Mouse (Mus musculus) heart, embryonic 14.5 days (tissue): ENCODE measurements around the gene Coa5. TPM values are rescaled to one million over a fixed set of nuclear protein-coding genes. Genes with fewer than 3 reads are reported as not detected.
A peak's percentile ranks its signal among the peaks of the same experiment; 100 is the strongest.

Experiments used
- ATAC-seq: fragments of 200-750 bp; cut with Nextera tagmentation; 2 replicates; pipeline ENCODE4 v1.8.0; 2017; ENCODE audit warnings: low read depth, moderate TSS enrichment; ENCODE audit not compliant: insufficient number of reproducible peaks, insufficient read depth, low FRiP score
- H3K27ac ChIP-seq, 2 experiments: fragments of 200-500 bp in 1 of 2; fragments of 300-500 bp in 1 of 2; sonication (generic) in 1 of 2; replicated peaks in 1 of 2; 2 replicates each; pipeline ENCODE4 v1.5.1; 2012 to 2014; ENCODE audit warnings: low read depth in 2 of 2, low read length in 2 of 2, control low read depth in 1 of 2, mild to moderate bottlenecking in 1 of 2, mixed read lengths in 1 of 2; ENCODE audit not compliant: control insufficient read depth in 1 of 2, insufficient read depth in 1 of 2
- H3K27me3 ChIP-seq: fragments of 300-500 bp; sonication (generic); 2 replicates; pipeline ENCODE4 v1.6.1; 2014; ENCODE audit warnings: mild to moderate bottlenecking, low read length, control low read depth; ENCODE audit not compliant: control insufficient read depth, insufficient read depth
- H3K36me3 ChIP-seq: fragments of 300-500 bp; sonication (generic); 2 replicates; pipeline ENCODE4 v1.6.1; 2014; ENCODE audit warnings: mild to moderate bottlenecking, control low read depth, low read length, mixed read lengths; ENCODE audit not compliant: control insufficient read depth, insufficient read depth
- H3K4me1 ChIP-seq, 2 experiments: fragments of 200-500 bp in 1 of 2; fragments of 300-500 bp in 1 of 2; sonication (generic) in 1 of 2; 2 replicates each; pipeline ENCODE4 v1.6.1; 2012 to 2014; ENCODE audit warnings: low read length in 2 of 2, control low read depth in 1 of 2, mixed read lengths in 1 of 2; ENCODE audit not compliant: control insufficient read depth in 2 of 2, insufficient read depth in 2 of 2
- H3K4me2 ChIP-seq: fragments of 300-500 bp; sonication (generic); 2 replicates; pipeline ENCODE4 v1.6.1; 2014; ENCODE audit warnings: mild to moderate bottlenecking, low read length
- H3K4me3 ChIP-seq, 2 experiments: fragments of 200-500 bp in 1 of 2; fragments of 300-500 bp in 1 of 2; sonication (generic) in 1 of 2; 2 replicates each; pipeline ENCODE4 v1.5.1; 2012 to 2014; ENCODE audit warnings: low read length in 2 of 2, mild to moderate bottlenecking in 2 of 2, control low read depth in 1 of 2, low read depth in 1 of 2, moderate library complexity in 1 of 2; ENCODE audit not compliant: control insufficient read depth in 1 of 2, insufficient read depth in 1 of 2
- H3K9ac ChIP-seq: fragments of 300-500 bp; sonication (generic); 2 replicates; pipeline ENCODE4 v1.6.1; 2014; ENCODE audit warnings: mild to moderate bottlenecking, low read length
- H3K9me3 ChIP-seq: fragments of 300-500 bp; sonication (generic); 2 replicates; pipeline ENCODE4 v1.6.1; 2016; ENCODE audit warnings: low read length, control low read depth; ENCODE audit not compliant: control insufficient read depth
- WGBS: fragments of 180-500 bp; shearing (Covaris S2); extraction: QIAGEN DNeasy Blood & Tissue Kit; methylation state at CpG from one replicate; pipeline ENCODE4 v1.1.7; 2014; 5-methylcytosine and 5-hydroxymethylcytosine counted together
- polyA plus RNA-seq: library from polyadenylated mRNA; unstranded; fragments of >200 nt; fragmentation: Nextera tagmentation; extraction: Ambion mirVana; gene quantifications from 2 replicates; pipeline ENCODE4 v1.2.1, GENCODE M21; 2014

Coa5 gene
- polyA plus RNA-seq, 1 experiment from 2014 or later: 72.0 TPM

DNA sequence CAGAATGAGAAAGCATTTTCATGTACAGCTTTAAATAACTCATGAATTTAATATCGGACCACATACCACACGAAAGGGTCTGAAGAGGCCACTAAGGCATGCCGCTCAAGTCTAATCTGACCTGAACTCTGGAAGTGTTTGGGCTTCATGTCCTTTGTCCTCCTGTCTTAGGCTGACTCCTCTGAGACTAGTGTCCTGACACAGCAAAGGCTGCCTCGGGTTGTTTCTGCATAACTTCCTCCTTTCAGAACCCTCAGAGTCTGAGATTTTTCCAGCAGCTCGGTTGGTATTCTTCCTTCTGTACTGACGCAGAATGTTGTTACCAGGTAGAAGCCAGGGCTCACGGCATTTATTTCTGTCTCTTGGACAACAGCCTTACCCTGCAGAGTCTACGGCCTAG is 44.1 kb upstream of the Coa5 start:
- ATAC-seq: no peak
- Histone ChIP-seq H3K4me1 (peaks cover 6 to 11% of the 10 kb centered on the region in 2 experiments), H3K36me3 (no peaks in the 10 kb centered on the region), H3K27me3 (no peaks in the 10 kb centered on the region), H3K4me2 (no peak overlapping the region), H3K27ac (peak overlapping the region in 1 of 2 experiments; percentile 47; a peak in 3 of 4 replicates), H3K9ac (no peak overlapping the region), H3K9me3 (no peaks in the 10 kb centered on the region), H3K4me3 (no peak overlapping the region)
- 48% methylated on average over 8 of the region's 8 CpGs for WGBS

DNA sequence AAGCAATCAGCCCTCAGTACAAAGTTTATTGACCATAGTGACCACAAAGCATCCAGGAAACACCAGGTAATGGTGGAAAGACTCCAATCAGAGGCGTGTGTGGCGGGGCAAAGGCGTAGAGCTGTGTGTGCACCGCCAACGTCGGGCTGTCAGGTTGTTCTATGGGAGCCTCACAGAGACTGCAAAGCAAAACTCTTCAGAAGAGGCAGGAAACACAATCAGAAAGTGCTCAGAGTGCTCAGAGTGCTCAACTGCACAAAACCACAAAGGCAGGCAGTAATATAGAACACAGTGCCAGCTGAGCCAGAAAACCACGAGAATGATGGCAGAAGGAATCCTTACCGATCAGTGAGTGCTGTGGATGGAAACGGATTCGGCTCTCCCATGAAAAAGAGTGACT is 43.3 kb upstream of the Coa5 start:
- peaks cover 4 to 11% of the 10 kb centered on the region in 2 experiments for H3K4me1 ChIP-seq
- no peak overlapping the region for H3K9ac ChIP-seq
- no peaks in the 10 kb centered on the region for H3K27me3 ChIP-seq
- H3K4me2 ChIP-seq: no peak overlapping the region
- WGBS: 86% methylated on average over 10 of the region's 10 CpGs
- H3K9me3 ChIP-seq: no peaks in the 10 kb centered on the region
- no peak overlapping the region for H3K27ac ChIP-seq
- no peak overlapping the region for H3K4me3 ChIP-seq
- ATAC-seq: no peak
- no peaks in the 10 kb centered on the region for H3K36me3 ChIP-seq

DNA sequence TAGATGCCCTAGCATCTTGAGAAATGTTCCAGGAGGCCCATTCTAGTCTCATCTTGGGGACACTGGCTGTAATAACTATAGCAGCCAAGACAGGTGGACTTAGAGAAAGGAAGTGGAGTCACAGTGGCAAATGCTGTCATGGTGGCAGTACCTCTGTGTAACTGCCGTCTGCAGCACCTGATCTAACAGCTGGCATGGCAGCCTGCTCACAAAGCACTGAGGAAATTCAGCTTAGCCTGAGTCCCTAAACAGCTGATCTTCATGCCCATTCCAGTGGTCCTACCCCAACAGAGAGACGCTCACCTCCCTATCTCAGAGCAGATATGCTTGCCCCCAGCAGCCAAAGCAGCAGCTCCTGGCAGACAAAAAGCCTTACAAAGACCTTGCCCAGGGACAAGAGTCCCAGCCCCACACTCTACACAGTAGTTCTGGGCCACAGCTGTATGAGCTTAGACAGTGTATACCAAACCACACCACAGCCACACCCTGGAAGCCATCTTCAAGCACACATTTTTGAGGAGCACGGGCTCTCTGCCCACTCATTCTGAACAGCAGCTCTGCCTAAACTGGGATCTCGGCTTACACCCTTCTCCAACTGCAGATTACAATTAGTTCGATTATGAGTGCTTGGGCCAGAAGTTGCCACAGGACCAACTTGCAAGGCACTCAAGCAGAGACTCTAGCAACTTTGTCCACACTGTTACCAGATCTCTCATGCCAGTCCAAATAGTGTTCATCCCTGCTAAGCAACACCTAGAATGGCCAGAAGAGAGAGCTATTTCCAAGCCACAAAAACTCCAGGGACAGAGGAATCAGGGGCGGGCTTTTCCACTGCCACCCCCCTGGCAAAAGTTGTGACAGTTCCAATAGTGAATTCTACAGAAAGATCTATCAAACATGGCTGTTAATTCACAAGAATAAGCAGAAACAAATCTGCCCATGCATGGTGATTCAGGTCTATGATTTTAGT is 41.6 kb upstream of the Coa5 start:
- Histone ChIP-seq H3K27ac (no peak overlapping the region), H3K4me1 (peaks cover 4% of the 10 kb centered on the region in 2 experiments), H3K4me2 (no peak overlapping the region), H3K36me3 (no peaks in the 10 kb centered on the region), H3K27me3 (no peaks in the 10 kb centered on the region), H3K9me3 (no peaks in the 10 kb centered on the region), H3K9ac (no peak overlapping the region), H3K4me3 (no peak overlapping the region)
- 70% methylated on average over 6 of the region's 6 CpGs for WGBS
- no peak; the same call in 1 of the 2 replicates for ATAC-seq

DNA sequence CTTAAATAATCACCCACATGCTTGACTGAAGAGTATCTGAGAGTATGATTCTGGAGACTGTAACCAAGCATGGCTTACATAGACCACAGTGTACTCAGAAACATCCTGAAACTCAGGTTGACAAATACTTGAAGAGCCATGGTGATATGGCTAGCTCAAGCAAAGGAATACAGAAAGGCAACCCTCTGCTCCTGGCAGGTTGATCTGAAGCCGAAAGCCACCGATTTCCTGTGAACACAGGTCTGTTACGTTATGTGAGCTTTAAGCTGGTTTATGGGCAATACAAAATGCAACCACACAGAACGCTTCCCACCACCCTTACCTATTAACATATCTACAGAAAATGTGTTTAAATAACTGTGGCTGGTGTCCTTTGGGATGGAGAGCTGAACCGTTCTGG is 39.1 kb upstream of the Coa5 start:
- Histone ChIP-seq H3K4me2 (no peak overlapping the region), H3K4me1 (peaks cover 1 to 5% of the 10 kb centered on the region in 2 experiments), H3K9me3 (no peaks in the 10 kb centered on the region), H3K4me3 (no peak overlapping the region), H3K9ac (no peak overlapping the region), H3K27me3 (no peaks in the 10 kb centered on the region), H3K27ac (no peak overlapping the region), H3K36me3 (0 out of 2 replicates have a peak, but pooled peaks cover under 1% of the 10 kb centered on the region)
- no peak for ATAC-seq
- 80% methylated on average over 5 of the region's 5 CpGs for WGBS

DNA sequence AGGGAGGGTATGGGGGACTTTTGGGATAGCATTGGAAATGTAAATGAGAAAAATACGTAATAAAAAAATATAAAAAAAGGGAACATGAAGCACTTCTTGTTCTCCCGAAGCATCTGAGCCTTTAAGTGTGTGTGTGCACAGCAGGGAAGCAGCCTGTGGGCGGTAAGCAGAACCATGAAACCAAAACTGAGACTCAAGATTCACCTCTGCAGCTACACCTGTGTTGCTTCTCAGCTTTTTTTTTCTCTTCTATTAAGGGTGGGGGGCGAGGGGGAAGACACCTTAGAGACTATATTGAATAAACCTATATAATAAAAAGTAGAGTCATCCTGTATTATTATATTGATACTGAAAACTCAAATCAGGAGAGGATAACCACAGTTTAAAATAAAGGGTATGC is 37.9 kb upstream of the Coa5 start:
- peaks cover 0 to 2% of the 10 kb centered on the region in 2 experiments; a peak in 1 of 4 replicates for H3K4me1 ChIP-seq
- no peak overlapping the region for H3K27ac ChIP-seq
- H3K9ac ChIP-seq: no peak overlapping the region
- H3K27me3 ChIP-seq: no peaks in the 10 kb centered on the region
- 79% methylated on average over 4 of the region's 4 CpGs for WGBS
- H3K36me3 ChIP-seq: 0 out of 2 replicates have a peak, but pooled peaks cover 2% of the 10 kb centered on the region
- no peak overlapping the region for H3K4me3 ChIP-seq
- ATAC-seq: no peak
- H3K4me2 ChIP-seq: no peak overlapping the region
- no peaks in the 10 kb centered on the region for H3K9me3 ChIP-seq

DNA sequence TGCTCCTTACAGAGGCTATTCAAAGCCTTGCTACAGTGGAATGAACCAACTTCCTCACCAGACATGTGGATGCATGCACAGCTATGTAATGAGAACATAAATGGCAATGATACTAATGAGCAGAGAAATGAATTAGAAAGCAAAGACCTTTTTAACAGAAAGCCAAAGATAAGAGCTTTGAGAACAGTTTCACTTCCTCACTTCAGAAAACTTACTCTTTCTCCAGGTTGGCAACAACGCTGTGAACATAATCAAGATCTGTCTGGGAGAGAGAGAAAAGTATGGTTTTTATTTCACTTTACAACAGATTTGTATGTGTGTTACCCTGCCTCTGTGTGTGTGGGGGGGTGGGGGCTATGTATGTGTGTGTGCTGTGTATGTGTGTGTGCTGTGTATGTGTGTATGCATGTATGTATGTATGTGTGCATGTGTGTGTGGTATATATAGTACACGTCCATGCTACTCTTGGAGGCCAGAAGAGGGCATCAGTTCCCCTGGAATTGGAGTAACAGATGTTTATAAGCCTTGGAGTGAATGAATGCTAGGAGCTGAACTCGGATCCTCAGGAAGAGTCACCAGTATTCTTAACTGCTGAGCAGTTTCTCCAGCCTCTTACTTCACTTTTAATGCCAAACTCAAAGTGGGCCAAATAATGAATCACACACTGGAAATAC is 36.6 kb upstream of the Coa5 start:
- H3K4me1 ChIP-seq: peaks cover 0 to 2% of the 10 kb centered on the region in 2 experiments; a peak in 1 of 4 replicates
- no peak for ATAC-seq
- H3K4me3 ChIP-seq: no peak overlapping the region
- no peak overlapping the region for H3K9ac ChIP-seq
- no peaks in the 10 kb centered on the region for H3K27me3 ChIP-seq
- no peak overlapping the region for H3K27ac ChIP-seq
- 0 out of 2 replicates have a peak, but pooled peaks cover 5% of the 10 kb centered on the region for H3K36me3 ChIP-seq
- H3K9me3 ChIP-seq: no peaks in the 10 kb centered on the region
- no peak overlapping the region for H3K4me2 ChIP-seq
- WGBS: 84% methylated on average over 3 of the region's 3 CpGs

DNA sequence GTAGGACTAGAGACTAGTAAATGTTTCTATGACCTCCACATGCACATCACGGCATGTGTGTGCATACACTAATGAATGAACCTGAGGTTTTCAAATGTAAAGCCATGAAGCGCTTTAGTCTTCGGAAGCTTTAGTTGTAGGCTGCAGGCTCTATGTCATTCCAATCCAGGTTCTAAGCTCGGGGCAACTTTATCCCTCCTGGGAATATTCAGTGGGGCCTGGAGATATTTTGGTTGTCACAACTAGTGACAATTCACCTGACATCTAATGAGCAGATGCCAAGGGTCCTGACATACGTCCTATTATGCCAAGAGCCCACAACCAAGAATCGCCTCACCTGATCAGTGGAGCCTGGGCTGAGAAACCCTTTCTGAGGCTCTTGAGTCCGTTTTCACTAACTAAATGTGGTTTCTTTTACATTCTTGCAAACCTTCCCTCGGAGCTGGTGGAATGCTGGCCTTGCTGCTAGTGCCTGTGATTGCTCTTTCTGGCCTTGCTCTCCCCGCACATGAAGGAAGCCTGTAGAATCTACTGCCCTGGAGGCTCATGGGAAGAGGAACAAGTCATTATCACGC is 35.1 kb upstream of the Coa5 start:
- WGBS: 78% methylated on average over 10 of the region's 10 CpGs
- Histone ChIP-seq H3K36me3 (0 out of 2 replicates have a peak, but pooled peaks cover 5% of the 10 kb centered on the region), H3K4me3 (no peak overlapping the region), H3K9ac (no peak overlapping the region), H3K4me2 (no peak overlapping the region), H3K9me3 (no peaks in the 10 kb centered on the region), H3K27ac (no peak overlapping the region), H3K27me3 (no peaks in the 10 kb centered on the region), H3K4me1 (peaks cover 0 to 2% of the 10 kb centered on the region in 2 experiments; a peak in 1 of 4 replicates)
- no peak for ATAC-seq
